Mouse (Mus musculus): Measurements from ENCODE around the gene Coa4. TPM values are rescaled to one million over a fixed set of nuclear protein-coding genes. Genes with fewer than 3 reads are reported as not detected.

Coa4 gene
- total RNA-seq, 4 experiments from 2014 or later: 14.3 to 19.9 (median 17.6) TPM

GRCm38 (mm10) chr7:100504740-100505487 lies 32.0 kb upstream of the Coa4 start:
- DNase-seq (ENCODE audit: low spot score): no peak

GRCm38 (mm10) chr7:100506494-100506893 lies 30.4 kb upstream of the Coa4 start:
- DNase-seq (ENCODE audit: low spot score): no peak

GRCm38 (mm10) chr7:100508670-100509069 lies 28.2 kb upstream of the Coa4 start:
- DNase-seq (ENCODE audit: low spot score): no peak

- DNase-seq (ENCODE audit: low spot score): no peak
These were observed 25.3 kb upstream of the Coa4 start for GRCm38 (mm10) chr7:100511602-100512001.

GRCm38 (mm10) chr7:100514573-100514972 lies 22.3 kb upstream of the Coa4 start, which contains the start of gene Dnajb13:
TSS of gene Dnajb13 (minus strand) at chr7:100514960.
- DNase-seq (ENCODE audit: low spot score): no peak

GRCm38 (mm10) chr7:100520204-100520603 lies 16.7 kb upstream of the Coa4 start:
- no peak for DNase-seq (ENCODE audit: low spot score)

GRCm38 (mm10) chr7:100520663-100521285 lies 16.1 kb upstream of the Coa4 start:
- peak; percentile 80 for DNase-seq (ENCODE audit: low spot score)

GRCm38 (mm10) chr7:100522222-100522621 lies 14.6 kb upstream of the Coa4 start:
- no peak for DNase-seq (ENCODE audit: low spot score)

GRCm38 (mm10) chr7:100524669-100525068 lies 12.2 kb upstream of the Coa4 start:
- no peak for DNase-seq (ENCODE audit: low spot score)

GRCm38 (mm10) chr7:100530766-100531165 lies 6.1 kb upstream of the Coa4 start:
- DNase-seq (ENCODE audit: low spot score): no peak

- no peak for DNase-seq (ENCODE audit: low spot score)
These were observed 3.4 kb upstream of the Coa4 start for GRCm38 (mm10) chr7:100533503-100533902.

GRCm38 (mm10) chr7:100534216-100534615 lies 2.7 kb upstream of the Coa4 start:
- DNase-seq (ENCODE audit: low spot score): no peak

GRCm38 (mm10) chr7:100535831-100536230 lies 1.0 kb upstream of the Coa4 start:
- no peak for DNase-seq (ENCODE audit: low spot score)

GRCm38 (mm10) chr7:100537519-100537902 lies 640 bp downstream of the Coa4 start:
- DNase-seq (ENCODE audit: low spot score): no peak

- DNase-seq (ENCODE audit: low spot score): no peak
These were observed 2.6 kb downstream of the Coa4 start for GRCm38 (mm10) chr7:100539516-100539915.

GRCm38 (mm10) chr7:100544437-100544836 lies 7.6 kb downstream of the Coa4 start:
- no peak for DNase-seq (ENCODE audit: low spot score)

GRCm38 (mm10) chr7:100547631-100548030 lies 10.8 kb downstream of the Coa4 start:
- DNase-seq (ENCODE audit: low spot score): no peak

- no peak for DNase-seq (ENCODE audit: low spot score)
These were observed 12.9 kb downstream of the Coa4 start for GRCm38 (mm10) chr7:100549796-100550195.

- DNase-seq (ENCODE audit: low spot score): no peak
These were observed 13.6 kb downstream of the Coa4 start for GRCm38 (mm10) chr7:100550338-100551007.

GRCm38 (mm10) chr7:100554939-100555338 lies 18.1 kb downstream of the Coa4 start:
- DNase-seq (ENCODE audit: low spot score): no peak

GRCm38 (mm10) chr7:100555431-100555951 lies 18.6 kb downstream of the Coa4 start:
- peak; percentile 17 for DNase-seq (ENCODE audit: low spot score)

- DNase-seq (ENCODE audit: low spot score): no peak
These were observed 20.4 kb downstream of the Coa4 start for GRCm38 (mm10) chr7:100557241-100557640.

Measured in heart, adult 8-10 months (tissue).